Mouse (Mus musculus) kidney, postnatal 36 days (tissue): ENCODE measurements around the gene Hadha.

Experiments
- DNase-seq, 2 experiments: peaks; one replicate each; pipeline ENCODE4 v3.0.0; 2021 to 2022; ENCODE audit warnings: mixed read lengths in 2 of 2

Hadha gene

GRCm38 (mm10) chr5:30154474-30155394 lies at the start of gene Hadha, which contains the start of gene Hadhb:
Gene Hadha, minus strand, starts transcription at chr5:30155162.
Gene Hadhb, plus strand, starts transcription at chr5:30155248.
- DNase-seq: peak; percentile 93 to 96

- no peak for DNase-seq
These were observed 49.5 kb upstream of the Hadha start for GRCm38 (mm10) chr5:30204441-30204840.

GRCm38 (mm10) chr5:30203216-30203885 lies 48.4 kb upstream of the Hadha start:
- DNase-seq: no peak

GRCm38 (mm10) chr5:30202221-30202620 lies 47.3 kb upstream of the Hadha start:
- no peak for DNase-seq

- DNase-seq: peak; percentile 8 to 53
These were observed 46.6 kb upstream of the Hadha start for GRCm38 (mm10) chr5:30201521-30201920.

GRCm38 (mm10) chr5:30198257-30198656 lies 43.3 kb upstream of the Hadha start:
- DNase-seq: no peak

GRCm38 (mm10) chr5:30195340-30195739 lies 40.4 kb upstream of the Hadha start:
- DNase-seq: no peak

GRCm38 (mm10) chr5:30192452-30192851 lies 37.5 kb upstream of the Hadha start:
- DNase-seq: no peak

GRCm38 (mm10) chr5:30187687-30188485 lies 32.9 kb upstream of the Hadha start:
- DNase-seq: peak in 1 of 2 experiments; percentile 45

GRCm38 (mm10) chr5:30175811-30176210 lies 20.8 kb upstream of the Hadha start:
- DNase-seq: no peak

- no peak for DNase-seq
These were observed 18.1 kb upstream of the Hadha start for GRCm38 (mm10) chr5:30172931-30173692.

GRCm38 (mm10) chr5:30172115-30172514 lies 17.2 kb upstream of the Hadha start:
- DNase-seq: peak in 1 of 2 experiments; percentile 52

- peak in 1 of 2 experiments; percentile 31 for DNase-seq
These were observed 15.5 kb upstream of the Hadha start for GRCm38 (mm10) chr5:30170303-30170940.

- no peak for DNase-seq
These were observed 10.4 kb upstream of the Hadha start for GRCm38 (mm10) chr5:30165234-30165946.

GRCm38 (mm10) chr5:30162339-30162738 lies 7.4 kb upstream of the Hadha start:
- DNase-seq: no peak

GRCm38 (mm10) chr5:30161836-30162235 lies 6.9 kb upstream of the Hadha start:
- DNase-seq: no peak

GRCm38 (mm10) chr5:30159601-30160000 lies 4.6 kb upstream of the Hadha start:
- no peak for DNase-seq

- DNase-seq: peak in 1 of 2 experiments; percentile 30
These were observed 1.1 kb upstream of the Hadha start for GRCm38 (mm10) chr5:30155821-30156629.

- DNase-seq: no peak
These were observed 432 bp upstream of the Hadha start for GRCm38 (mm10) chr5:30155395-30155792.

- no peak for DNase-seq
These were observed 949 bp downstream of the Hadha start for GRCm38 (mm10) chr5:30154013-30154412.
